ENCODE assay signal across 24 mouse cellular contexts in the genomic region with DNA sequence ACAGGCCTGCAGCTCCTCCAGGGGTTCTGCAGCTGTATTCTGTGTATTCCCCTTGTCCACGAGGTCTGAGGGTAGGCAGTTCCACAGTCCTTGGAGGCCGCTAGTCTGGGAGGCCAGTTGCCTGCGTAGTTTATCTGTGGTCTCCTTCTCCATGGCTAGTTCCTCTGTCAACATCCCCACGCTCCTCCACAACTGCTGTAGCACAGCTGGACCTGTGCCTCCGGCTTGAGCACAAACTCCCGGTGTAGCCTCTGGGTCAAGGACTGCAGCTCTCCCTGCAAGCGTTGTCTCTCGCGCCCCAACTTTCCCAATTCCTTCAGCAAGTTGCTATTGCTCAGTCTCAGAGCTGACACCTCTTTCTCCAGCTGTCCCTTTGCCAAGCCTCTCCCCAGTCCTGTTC. TPM values are rescaled to one million over a fixed set of nuclear protein-coding genes. Genes with fewer than 3 reads are reported as not detected.
DNase-seq lines count a peak whose midpoint lies in the region; ATAC-seq lines count a peak whose summit lies in the region.
"Had no signal": no experiment of that assay in that cellular context is flagged by ENCODE, and none has a peak within 500 bp of the region (broad histone marks: within the 10 kb centered on the region; RNA-seq: fewer than 3 reads in every experiment).

No protein-coding gene starts in this region.

- H3K9me3 ChIP-seq in heart, embryonic 12.5 days (replicated peaks) = no peaks in the 10 kb centered on the region
- H3K9me3 ChIP-seq: embryonic facial prominence, embryonic 15.5 days; forebrain, embryonic 10.5 days; heart, embryonic 15.5 days; hindbrain, embryonic 10.5 days; intestine, embryonic 15.5 days had no signal

- H3K9ac ChIP-seq in heart, embryonic 12.5 days = no peak overlapping the region
- H3K9ac ChIP-seq: embryonic facial prominence, embryonic 15.5 days; heart, embryonic 15.5 days; hindbrain, embryonic 14.5 days; intestine, embryonic 15.5 days had no signal

- H3K4me1 ChIP-seq in heart, embryonic 12.5 days (replicated peaks) = no peaks in the 10 kb centered on the region
- H3K4me1 ChIP-seq: embryonic facial prominence, embryonic 15.5 days; forebrain, embryonic 10.5 days; heart, embryonic 15.5 days; hindbrain, embryonic 10.5 days; intestine, embryonic 15.5 days had no signal

- no peak overlapping the region for H3K4me2 ChIP-seq in heart, embryonic 12.5 days
- H3K4me2 ChIP-seq: embryonic facial prominence, embryonic 15.5 days; hindbrain, embryonic 14.5 days; intestine, embryonic 15.5 days had no signal

- no peaks in the 10 kb centered on the region for H3K36me3 ChIP-seq in heart, embryonic 12.5 days
- H3K36me3 ChIP-seq: embryonic facial prominence, embryonic 15.5 days; forebrain, embryonic 10.5 days; heart, embryonic 15.5 days; hindbrain, embryonic 10.5 days; intestine, embryonic 15.5 days had no signal

- no peak overlapping the region for H3K4me3 ChIP-seq in heart, embryonic 12.5 days
- H3K4me3 ChIP-seq: embryonic facial prominence, embryonic 15.5 days; erythroblast, embryonic 14.5 days; forebrain, embryonic 10.5 days; heart, adult 2 months; heart, embryonic 15.5 days; hindbrain, embryonic 10.5 days; intestine, embryonic 15.5 days had no signal

- no peak overlapping the region for H3K27ac ChIP-seq in heart, embryonic 12.5 days (ENCODE audit: poor library complexity, severe bottlenecking)
- H3K27ac ChIP-seq: embryonic facial prominence, embryonic 15.5 days; forebrain, embryonic 10.5 days; heart, adult 2 months; heart, embryonic 15.5 days; hindbrain, embryonic 10.5 days; hindbrain, embryonic 14.5 days; intestine, embryonic 15.5 days had no signal

- DNase-seq in gastrocnemius, postnatal 14 days = peak; percentile 7
- no peak for DNase-seq in gastrocnemius, adult 8-10 months (ENCODE audit: low spot score in 2 of 2)
- peak; percentile 34 to 40 for DNase-seq in heart, postnatal 10 days
- peak; percentile 32 for DNase-seq in ovary, adult 18-20 months (ENCODE audit: low spot score)
- DNase-seq in ovary, postnatal 10 days (ENCODE audit: low spot score) = no peak
- peak; percentile 43 for DNase-seq in testis, postnatal 14 days (ENCODE audit: low spot score)
- DNase-seq: adrenal gland, adult 2 months; cerebellum, adult 2 months; cerebellum, postnatal 10 days; gastrocnemius, postnatal 25 days; kidney, adult 18-20 months had no signal

- 81% methylated on average over 9 of the region's 9 CpGs for WGBS in heart, embryonic 12.5 days

- H3K27me3 ChIP-seq in heart, embryonic 12.5 days (replicated peaks) = no peaks in the 10 kb centered on the region; the same call in 1 of the 2 replicates
- H3K27me3 ChIP-seq: CH12.LX; embryonic facial prominence, embryonic 15.5 days; intestine, embryonic 15.5 days; Patski had no signal

- no peak for ATAC-seq in heart, embryonic 12.5 days (ENCODE audit: insufficient number of reproducible peaks, low FRiP score)
- ATAC-seq: activated CD4-positive, CD25-positive, alpha-beta regulatory T cell, adult 4 months; forebrain, embryonic 14.5 days; intestine, embryonic 15.5 days; Patski had no signal

- intact Hi-C loops in gastrocnemius, postnatal 14 days (cut with DNase I; ENCODE audit: low total_unique reads) = no loop called here
- intact Hi-C loops in heart, postnatal 10 days (cut with DNase I) = no loop called here

RNA-seq across cellular contexts. Expression of a gene that starts 18.8 kb away (rescaled TPM):
- 10 to 100 TPM; 31.6 to 41.3 TPM for total RNA-seq in gastrocnemius, postnatal 14 days (2021)
- 10 to 100 TPM; 10.7 to 28.3 (median 18.0) TPM for total RNA-seq in gastrocnemius, adult 8-10 months (2022)
- total RNA-seq in heart, postnatal 10 days (2021) = 10 to 100 TPM; 83.8 to 94.1 TPM
- 14.6 and 15.4 TPM in 2 replicates for polyA plus RNA-seq in heart, embryonic 12.5 days (2016; fragmentation: Nextera tagmentation; extraction: Ambion mirVana)

Comparison
In these comparisons a context has a peak if more than half of its experiments do, and no peak if none do; other contexts are left out.
1. DNase-seq: peak in gastrocnemius, postnatal 14 days (single experiment), heart, postnatal 10 days (2 of 2), ovary, adult 18-20 months (single experiment) and testis, postnatal 14 days (single experiment); none in gastrocnemius, adult 8-10 months (0 of 2) and ovary, postnatal 10 days (single experiment).